Mouse (Mus musculus) cerebellum, adult 2 months (tissue): ENCODE data around the gene Tmem125. TPM values are rescaled to one million over a fixed set of nuclear protein-coding genes. Genes with fewer than 3 reads are reported as not detected.

Experiments
- DNase-seq, 2 experiments: peaks; one replicate each; pipeline ENCODE4 v3.0.0; 2021
- H3K27ac ChIP-seq: fragments of 200-500 bp; 2 replicates; pipeline ENCODE4 v1.5.1; 2012; ENCODE audit warnings: low read length, control low read depth, inconsistent platforms; ENCODE audit not compliant: insufficient read depth
- H3K27me3 ChIP-seq: fragments of 200-500 bp; 2 replicates; pipeline ENCODE4 v1.6.1; 2012; ENCODE audit warnings: inconsistent platforms, mild to moderate bottlenecking, low read length, moderate library complexity; ENCODE audit not compliant: control insufficient read depth, insufficient read depth
- H3K4me1 ChIP-seq: fragments of 200-500 bp; 2 replicates; pipeline ENCODE4 v1.6.1; 2011; ENCODE audit warnings: low read length; ENCODE audit not compliant: control insufficient read depth, insufficient read depth
- H3K4me3 ChIP-seq: fragments of 200-500 bp; replicated peaks from 2 replicates; pipeline ENCODE3; 2011; ENCODE audit warnings: mild to moderate bottlenecking, low read depth, low read length, control low read depth; ENCODE audit not compliant: insufficient read depth
- CTCF ChIP-seq: fragments of 200-500 bp; IDR thresholded peaks from 2 replicates; pipeline ENCODE4 v1.5.1; 2011; ENCODE audit warnings: low read depth, mild to moderate bottlenecking, control low read depth, low read length, moderate library complexity, borderline replicate concordance; ENCODE audit not compliant: insufficient read depth
- POLR2A ChIP-seq: fragments of 200-500 bp; IDR thresholded peaks from 2 replicates; pipeline ENCODE4 v1.6.1; 2011; ENCODE audit warnings: low read length, control low read depth, borderline replicate concordance; ENCODE audit not compliant: insufficient read depth
- WGBS: fragments of 180-500 bp; shearing (Covaris S2); methylation state at CpG from one replicate; pipeline ENCODE4 v1.1.7; 2018; 5-methylcytosine and 5-hydroxymethylcytosine counted together
- polyA plus RNA-seq: library from polyadenylated mRNA; depleted of rRNA; stranded (reverse); fragments of >200 nt; gene quantifications from 2 replicates; pipeline ENCODE4 v1.2.3, GENCODE M21; 2012

Tmem125 gene
- polyA plus RNA-seq, 1 experiment, result 60.1 TPM

- TF ChIP-seq POLR2A, result no peak
- no peak for TF ChIP-seq CTCF
- 74% methylated on average over 5 of the region's 5 CpGs for WGBS
- no peaks in the 10 kb centered on the region for H3K27me3 ChIP-seq
- no peaks in the 10 kb centered on the region; the same call in 1 of the 2 replicates for H3K4me1 ChIP-seq
- no peak overlapping the region for H3K4me3 ChIP-seq
- no peak for DNase-seq
- no peak overlapping the region for H3K27ac ChIP-seq
Observed at GRCm38 (mm10) chr4:118532663-118533062, 11.2 kb downstream of the Tmem125 start.

- H3K27me3 ChIP-seq, result no peaks in the 10 kb centered on the region
- no peak for DNase-seq
- TF ChIP-seq CTCF, result no peak
- TF ChIP-seq POLR2A, result no peak
- H3K27ac ChIP-seq, result no peak overlapping the region
- no peak overlapping the region for H3K4me3 ChIP-seq
- H3K4me1 ChIP-seq, result no peaks in the 10 kb centered on the region
- WGBS, result 85% methylated on average over 6 of the region's 6 CpGs
Observed at GRCm38 (mm10) chr4:118527720-118528119, 16.1 kb downstream of the Tmem125 start.

- H3K4me3 ChIP-seq, result no peak overlapping the region
- no peaks in the 10 kb centered on the region for H3K27me3 ChIP-seq
- TF ChIP-seq CTCF (no peak), POLR2A (no peak)
- 50% methylated on average over 5 of the region's 5 CpGs for WGBS
- no peaks in the 10 kb centered on the region for H3K4me1 ChIP-seq
- no peak for DNase-seq
- H3K27ac ChIP-seq, result no peak overlapping the region
Observed at GRCm38 (mm10) chr4:118527335-118527681, 16.5 kb downstream of the Tmem125 start.

GRCm38 (mm10) chr4:118526408-118527334 lies 17.2 kb downstream of the Tmem125 start, which contains the start of gene 2610528J11Rik:
2610528J11Rik (plus strand) TSS chr4:118526999.
- no peak for DNase-seq
- H3K4me1 ChIP-seq, result no peaks in the 10 kb centered on the region
- H3K27ac ChIP-seq, result no peak within 1 kb of the TSS
- H3K27me3 ChIP-seq, result no peaks in the 10 kb centered on the region
- WGBS, result 43% methylated on average over 17 of the region's 17 CpGs
- no peak for TF ChIP-seq CTCF
- TF ChIP-seq POLR2A, result no peak
- H3K4me3 ChIP-seq, result no peak within 1 kb of the TSS

DNA sequence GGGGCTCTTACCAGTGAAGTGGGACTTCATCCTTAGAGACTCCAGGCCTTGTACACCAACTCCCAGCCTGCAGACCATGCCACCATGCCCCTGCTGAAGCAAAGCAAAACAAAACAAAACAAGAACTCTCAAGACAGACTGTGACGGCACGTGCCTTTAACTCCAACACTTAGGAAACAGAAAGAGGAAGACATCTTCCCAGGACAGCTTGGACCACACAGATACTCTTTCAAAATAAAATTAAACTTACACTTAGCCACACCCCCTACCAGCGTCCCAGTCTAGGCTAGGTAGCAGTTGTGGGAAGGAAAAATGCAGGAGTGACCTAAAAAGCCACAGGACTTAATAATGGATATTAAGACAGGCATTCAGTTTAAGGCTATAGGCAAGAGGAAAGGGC lies 18.1 kb downstream of the Tmem125 start:
- Histone ChIP-seq H3K27me3 (no peaks in the 10 kb centered on the region), H3K27ac (no peak overlapping the region), H3K4me1 (no peaks in the 10 kb centered on the region), H3K4me3 (no peak overlapping the region)
- DNase-seq, result no peak
- WGBS, result 66% methylated on average over 3 of the region's 3 CpGs
- TF ChIP-seq CTCF (no peak), POLR2A (no peak)

- Histone ChIP-seq H3K4me1 (no peaks in the 10 kb centered on the region), H3K4me3 (no peak overlapping the region), H3K27me3 (no peaks in the 10 kb centered on the region), H3K27ac (no peak overlapping the region)
- no peak for DNase-seq
- TF ChIP-seq POLR2A, result no peak
- TF ChIP-seq CTCF, result no peak
- 40% methylated on average over 7 of the region's 7 CpGs for WGBS
Observed at GRCm38 (mm10) chr4:118523976-118524375, 19.9 kb downstream of the Tmem125 start.

DNA sequence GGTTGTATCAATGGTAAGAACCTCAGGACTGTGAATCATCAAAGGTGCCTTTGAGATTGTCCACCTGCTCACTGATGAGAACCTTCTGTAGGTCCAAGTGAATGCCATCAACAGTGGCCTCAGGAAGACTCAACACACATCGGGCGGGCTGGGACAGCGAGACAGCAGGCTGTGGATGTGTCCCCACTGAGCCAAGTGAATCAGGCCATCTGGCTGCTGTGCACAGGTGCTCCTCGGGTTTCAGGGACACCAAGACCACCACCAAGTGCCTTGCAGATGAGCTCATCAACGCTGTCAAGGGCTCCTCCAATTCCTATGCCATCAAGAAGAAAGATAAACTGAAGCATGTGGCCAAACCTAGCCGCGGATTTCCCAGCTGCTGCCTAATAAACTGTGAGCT lies 21.6 kb downstream of the Tmem125 start:
- WGBS, result 27% methylated on average over 7 of the region's 7 CpGs
- H3K27me3 ChIP-seq, result no peaks in the 10 kb centered on the region
- TF ChIP-seq POLR2A, result no peak
- H3K4me1 ChIP-seq, result no peaks in the 10 kb centered on the region
- no peak overlapping the region for H3K27ac ChIP-seq
- H3K4me3 ChIP-seq, result no peak overlapping the region
- DNase-seq, result no peak

- Histone ChIP-seq H3K4me1 (no peaks in the 10 kb centered on the region), H3K27me3 (no peaks in the 10 kb centered on the region), H3K4me3 (no peak overlapping the region), H3K27ac (no peak overlapping the region)
- WGBS, result 72% methylated on average over 5 of the region's 5 CpGs
- no peak for DNase-seq
- no peak for TF ChIP-seq CTCF
- TF ChIP-seq POLR2A, result no peak
Observed at GRCm38 (mm10) chr4:118518208-118518607, 25.6 kb downstream of the Tmem125 start.
